22 mouse cellular contexts compared by ENCODE assay signal in the genomic region with DNA sequence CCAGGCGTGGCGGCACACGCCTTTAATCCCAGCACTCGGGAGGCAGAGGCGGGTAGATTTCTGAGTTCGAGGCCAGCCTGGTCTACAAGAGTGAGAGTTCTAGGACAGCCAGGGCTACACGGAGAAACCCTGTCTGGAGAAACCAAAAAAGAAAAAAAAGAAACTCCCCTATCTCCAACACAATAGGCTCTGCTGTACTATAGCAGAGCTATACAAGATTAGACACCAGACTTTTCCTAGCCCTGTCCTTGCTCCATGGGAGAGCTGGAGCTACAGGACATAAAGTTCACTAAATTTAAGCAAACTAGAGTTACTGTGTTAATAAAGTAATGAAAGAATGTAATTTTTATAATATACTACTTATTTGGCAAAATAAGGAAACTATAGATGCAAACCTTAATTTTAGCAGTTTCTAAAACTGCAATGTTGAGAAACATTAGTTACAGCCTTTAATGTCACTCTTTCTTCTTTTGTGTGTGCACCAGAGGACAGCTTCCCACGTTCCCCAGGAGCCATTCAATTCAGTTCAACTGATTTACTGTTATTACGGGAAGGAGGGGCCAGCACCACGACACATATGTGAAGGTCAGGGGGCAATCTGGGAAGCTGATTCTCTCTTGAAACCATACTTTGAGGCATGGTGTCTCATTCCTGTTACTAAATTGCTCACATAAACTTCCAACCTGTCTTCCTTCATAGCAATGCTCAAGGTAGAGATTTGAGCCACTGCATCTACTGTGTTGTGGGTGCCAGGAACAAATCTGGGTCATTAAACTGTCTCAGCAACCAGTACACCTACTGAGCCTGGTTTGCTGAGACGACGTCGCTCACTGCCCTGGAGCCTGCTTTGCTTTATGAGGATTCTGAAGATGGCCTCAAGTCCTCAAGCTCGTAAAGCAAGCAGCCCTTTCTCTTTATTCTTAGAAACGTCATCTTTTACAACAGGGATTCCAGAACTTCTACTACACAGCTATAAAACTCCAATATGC. TPM values are rescaled to one million over a fixed set of nuclear protein-coding genes. Genes with fewer than 3 reads are reported as not detected.
"Had no signal": no experiment of that assay in that cellular context is flagged by ENCODE, and none has a peak within 500 bp of the region (broad histone marks: within the 10 kb centered on the region; RNA-seq: fewer than 3 reads in every experiment).

No protein-coding gene starts in this region.

- H3K27ac ChIP-seq: kidney, postnatal 0 days; left cerebral cortex, adult 2 months; liver, embryonic 13.5 days; midbrain, embryonic 13.5 days; stomach, postnatal 0 days had no signal

- H3K4me2 ChIP-seq: liver, embryonic 13.5 days; midbrain, embryonic 13.5 days had no signal

- H3K4me3 ChIP-seq: left cerebral cortex, adult 2 months; liver, embryonic 13.5 days; midbrain, embryonic 13.5 days had no signal

- H3K27me3 ChIP-seq: liver, embryonic 13.5 days; midbrain, embryonic 13.5 days had no signal

- H3K9me3 ChIP-seq: liver, embryonic 13.5 days; midbrain, embryonic 13.5 days had no signal

- H3K9ac ChIP-seq: liver, embryonic 13.5 days; midbrain, embryonic 13.5 days had no signal

- DNase-seq: kidney, adult 18-20 months; kidney, adult 9 months; kidney, postnatal 36 days; layer of hippocampus, postnatal 36 days; liver, embryonic 13.5 days; lung, adult 2 months; lung, postnatal 14 days; lung, postnatal 4 days; right cerebral cortex, adult 18-20 months; right cerebral cortex, postnatal 14 days; right cerebral cortex, postnatal 4 days; thymus, adult 2 months; thymus, postnatal 14 days; thymus, postnatal 4 days had no signal

- ATAC-seq: midbrain, embryonic 13.5 days had no signal

RNA-seq across cellular contexts. Expression of a gene that starts 15.9 kb away (rescaled TPM):
- polyA plus RNA-seq: limb, embryonic 11.5 days; liver, adult 2 months; midbrain, embryonic 13.5 days; midbrain, postnatal 0 days; stomach, embryonic 14.5 days; stomach, postnatal 0 days had no signal
